Mouse (Mus musculus) heart, embryonic 14.5 days (tissue): ENCODE results near the gene Tedc2. TPM values are rescaled to one million over a fixed set of nuclear protein-coding genes. Genes with fewer than 3 reads are reported as not detected.

Source experiments
- ATAC-seq: fragments of 200-750 bp; cut with Nextera tagmentation; 2 replicates; pipeline ENCODE4 v1.8.0; 2017; ENCODE audit warnings: low read depth, moderate TSS enrichment; ENCODE audit not compliant: insufficient number of reproducible peaks, insufficient read depth, low FRiP score
- H3K27ac ChIP-seq, 2 experiments: fragments of 200-500 bp in 1 of 2; fragments of 300-500 bp in 1 of 2; sonication (generic) in 1 of 2; replicated peaks in 1 of 2; 2 replicates each; pipeline ENCODE4 v1.5.1; 2012 to 2014; ENCODE audit warnings: low read depth in 2 of 2, low read length in 2 of 2, control low read depth in 1 of 2, mild to moderate bottlenecking in 1 of 2, mixed read lengths in 1 of 2; ENCODE audit not compliant: control insufficient read depth in 1 of 2, insufficient read depth in 1 of 2
- H3K27me3 ChIP-seq: fragments of 300-500 bp; sonication (generic); 2 replicates; pipeline ENCODE4 v1.6.1; 2014; ENCODE audit warnings: mild to moderate bottlenecking, low read length, control low read depth; ENCODE audit not compliant: control insufficient read depth, insufficient read depth
- H3K36me3 ChIP-seq: fragments of 300-500 bp; sonication (generic); 2 replicates; pipeline ENCODE4 v1.6.1; 2014; ENCODE audit warnings: mild to moderate bottlenecking, control low read depth, low read length, mixed read lengths; ENCODE audit not compliant: control insufficient read depth, insufficient read depth
- H3K4me1 ChIP-seq, 2 experiments: fragments of 200-500 bp in 1 of 2; fragments of 300-500 bp in 1 of 2; sonication (generic) in 1 of 2; 2 replicates each; pipeline ENCODE4 v1.6.1; 2012 to 2014; ENCODE audit warnings: low read length in 2 of 2, control low read depth in 1 of 2, mixed read lengths in 1 of 2; ENCODE audit not compliant: control insufficient read depth in 2 of 2, insufficient read depth in 2 of 2
- H3K4me2 ChIP-seq: fragments of 300-500 bp; sonication (generic); 2 replicates; pipeline ENCODE4 v1.6.1; 2014; ENCODE audit warnings: mild to moderate bottlenecking, low read length
- H3K4me3 ChIP-seq, 2 experiments: fragments of 200-500 bp in 1 of 2; fragments of 300-500 bp in 1 of 2; sonication (generic) in 1 of 2; 2 replicates each; pipeline ENCODE4 v1.5.1; 2012 to 2014; ENCODE audit warnings: low read length in 2 of 2, mild to moderate bottlenecking in 2 of 2, control low read depth in 1 of 2, low read depth in 1 of 2, moderate library complexity in 1 of 2; ENCODE audit not compliant: control insufficient read depth in 1 of 2, insufficient read depth in 1 of 2
- H3K9ac ChIP-seq: fragments of 300-500 bp; sonication (generic); 2 replicates; pipeline ENCODE4 v1.6.1; 2014; ENCODE audit warnings: mild to moderate bottlenecking, low read length
- H3K9me3 ChIP-seq: fragments of 300-500 bp; sonication (generic); 2 replicates; pipeline ENCODE4 v1.6.1; 2016; ENCODE audit warnings: low read length, control low read depth; ENCODE audit not compliant: control insufficient read depth
- WGBS: fragments of 180-500 bp; shearing (Covaris S2); extraction: QIAGEN DNeasy Blood & Tissue Kit; methylation state at CpG from one replicate; pipeline ENCODE4 v1.1.7; 2014; 5-methylcytosine and 5-hydroxymethylcytosine counted together
- microRNA-seq: library from miRNA; unstranded; fragments of <30 nt; microRNA quantifications from one replicate; pipeline ENCODE4, GENCODE M21; 2016
- polyA plus RNA-seq: library from polyadenylated mRNA; unstranded; fragments of >200 nt; fragmentation: Nextera tagmentation; extraction: Ambion mirVana; gene quantifications from 2 replicates; pipeline ENCODE4 v1.2.1, GENCODE M21; 2014

The Tedc2 gene
- polyA plus RNA-seq, 1 experiment from 2014 or later: 5.4 TPM

GRCm38 (mm10) chr17:24170125-24170524 lies 50.5 kb downstream of the Tedc2 start:
- peaks cover 24% of the 10 kb centered on the region for H3K36me3 ChIP-seq
- no peak for ATAC-seq
- H3K4me1 ChIP-seq: peaks cover 11 to 19% of the 10 kb centered on the region in 2 experiments

DNA sequence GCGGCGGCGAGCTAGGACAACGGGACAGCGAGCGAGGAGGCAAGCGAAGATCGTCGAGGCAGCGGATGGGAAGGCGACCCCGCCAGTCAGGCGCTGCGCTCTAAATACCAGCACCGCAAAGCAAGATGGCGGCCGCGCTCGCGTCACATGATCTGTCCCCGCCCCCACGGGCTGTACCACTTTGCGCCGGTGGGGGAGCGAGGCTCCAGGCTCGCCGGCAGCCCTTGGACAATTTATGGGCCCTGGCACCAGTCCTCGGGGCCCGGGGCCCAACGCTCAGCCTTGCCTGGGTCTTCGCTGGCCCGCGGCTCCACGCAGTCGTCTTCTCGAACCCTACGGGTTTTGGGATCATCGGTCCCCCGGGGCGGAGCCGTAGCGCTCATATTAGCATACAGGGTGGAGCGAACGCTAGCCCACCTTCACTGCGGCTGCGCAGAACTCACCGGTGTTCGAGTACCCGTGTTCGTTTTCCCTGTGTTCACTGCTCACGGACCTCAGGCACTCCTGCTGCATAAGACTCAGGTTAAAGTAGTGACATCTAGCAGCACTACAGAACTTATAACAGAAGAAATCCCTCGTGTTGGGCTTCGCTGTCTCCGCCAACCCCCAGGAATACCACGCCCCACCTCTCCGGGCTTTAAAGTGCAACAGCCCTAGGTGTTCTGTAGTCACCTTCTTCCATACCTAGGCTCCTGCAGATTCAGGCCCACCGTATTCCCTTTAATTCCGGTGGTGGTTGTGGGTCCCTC lies 51.2 kb downstream of the Tedc2 start, which contains the start of gene Atp6v0c:
TSS of gene Atp6v0c (minus strand) at position 386 of the 749 bp plus-strand sequence.
- ATAC-seq: peak; percentile 87
- H3K27ac ChIP-seq: peak within 1 kb of the TSS; percentile 97
- peaks cover 11 to 19% of the 10 kb centered on the region in 2 experiments for H3K4me1 ChIP-seq
- no peaks in the 10 kb centered on the region for H3K27me3 ChIP-seq
- no peaks in the 10 kb centered on the region for H3K9me3 ChIP-seq
- H3K4me2 ChIP-seq: peak within 1 kb of the TSS; percentile 79
- peaks cover 30% of the 10 kb centered on the region for H3K36me3 ChIP-seq
- H3K4me3 ChIP-seq: peak within 1 kb of the TSS; percentile 64 to 93
- H3K9ac ChIP-seq: peak within 1 kb of the TSS; percentile 90
- under 1% methylated on average over 58 of the region's 58 CpGs for WGBS

More at GRCm38 (mm10) chr17:24170125-24170524, 50.5 kb downstream of the Tedc2 start:
- peak overlapping the region; percentile 90 for H3K9ac ChIP-seq
- no peaks in the 10 kb centered on the region for H3K9me3 ChIP-seq
- H3K4me3 ChIP-seq: peak overlapping the region; percentile 64 to 93
- H3K27ac ChIP-seq: peak overlapping the region in 1 of 2 experiments; percentile 97; a peak in 2 of 4 replicates
- peak overlapping the region; percentile 79 for H3K4me2 ChIP-seq
- no peaks in the 10 kb centered on the region for H3K27me3 ChIP-seq
- WGBS: 54% methylated on average over 3 of the region's 3 CpGs

DNA sequence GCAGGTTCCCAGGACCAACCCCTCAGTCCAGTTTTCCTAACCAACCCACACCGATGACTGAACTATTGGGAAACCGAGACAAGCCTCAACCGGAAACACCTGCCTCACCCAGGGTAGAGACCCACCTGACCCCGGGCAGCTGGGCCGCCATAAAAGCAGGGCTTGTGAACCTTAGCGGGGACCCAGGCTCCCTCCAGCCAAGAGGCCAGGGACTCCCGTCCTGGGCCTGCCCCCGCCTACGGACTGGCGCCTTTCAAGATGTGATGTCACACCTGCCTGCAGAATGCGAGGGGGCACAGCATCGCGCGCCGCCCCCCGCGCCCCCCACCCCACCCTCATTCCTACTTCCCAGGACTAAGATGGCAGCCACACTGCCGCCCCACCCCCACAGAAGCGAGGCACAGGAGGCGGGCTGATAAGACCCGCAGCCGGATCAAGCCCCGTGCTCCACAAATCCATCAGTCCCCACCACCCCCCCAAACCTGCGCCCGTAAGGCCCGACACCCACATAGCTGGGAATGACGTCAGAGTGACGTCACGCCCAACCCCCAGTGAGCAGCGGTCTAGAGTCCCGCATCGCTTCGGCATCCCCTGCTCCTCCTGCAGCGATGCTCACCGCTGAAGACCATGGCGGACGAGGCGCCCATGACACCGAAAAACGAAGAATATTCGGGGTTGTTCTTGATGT lies 51.9 kb downstream of the Tedc2 start:
- H3K4me1 ChIP-seq: peaks cover 11 to 19% of the 10 kb centered on the region in 2 experiments
- peak overlapping the region; percentile 97 for H3K27ac ChIP-seq
- peak overlapping the region; percentile 79 for H3K4me2 ChIP-seq
- no peaks in the 10 kb centered on the region for H3K27me3 ChIP-seq
- H3K9ac ChIP-seq: peak overlapping the region; percentile 90
- peak; percentile 63 for ATAC-seq
- H3K4me3 ChIP-seq: peak overlapping the region; percentile 64 to 93
- H3K36me3 ChIP-seq: peaks cover 32% of the 10 kb centered on the region
- H3K9me3 ChIP-seq: no peaks in the 10 kb centered on the region
- WGBS: under 1% methylated on average over 40 of the region's 41 CpGs

DNA sequence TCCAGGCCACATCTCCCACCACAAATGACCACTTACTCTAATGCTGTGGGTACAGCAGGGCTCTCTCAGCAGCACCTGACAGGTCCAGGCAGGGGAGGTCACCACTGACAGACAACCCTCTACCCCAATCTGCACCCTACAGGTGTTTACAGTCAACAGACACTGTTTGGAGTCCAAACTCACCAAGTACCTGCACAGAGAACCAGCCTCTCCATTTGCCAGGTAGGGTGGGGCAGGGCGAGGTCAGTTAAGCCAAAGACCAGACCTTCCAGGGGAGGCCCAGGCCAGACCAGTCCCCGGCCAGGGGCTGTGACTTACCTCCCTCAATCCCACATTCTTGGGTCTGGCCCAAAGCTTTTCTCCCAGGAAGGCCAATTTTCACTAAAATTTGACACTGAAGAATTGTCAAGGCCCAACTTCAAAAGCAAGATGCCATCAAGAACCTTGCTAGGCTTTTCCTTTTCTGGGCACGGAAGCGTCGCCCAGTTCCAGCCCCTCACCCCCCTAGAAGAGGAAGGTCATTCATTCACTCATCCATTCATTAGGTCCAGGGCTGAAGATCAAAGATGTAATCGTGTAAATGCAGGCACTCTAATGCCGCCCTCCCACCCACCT lies 52.7 kb downstream of the Tedc2 start:
- Histone ChIP-seq H3K9me3 (no peaks in the 10 kb centered on the region), H3K4me1 (peaks cover 11 to 19% of the 10 kb centered on the region in 2 experiments), H3K36me3 (peaks cover 32% of the 10 kb centered on the region), H3K9ac (peak overlapping the region; percentile 90), H3K4me2 (peak overlapping the region; percentile 79), H3K27me3 (no peaks in the 10 kb centered on the region), H3K27ac (peak overlapping the region; percentile 97), H3K4me3 (peak overlapping the region; percentile 64 to 93)
- no peak for ATAC-seq
- 55% methylated on average over 7 of the region's 7 CpGs for WGBS

DNA sequence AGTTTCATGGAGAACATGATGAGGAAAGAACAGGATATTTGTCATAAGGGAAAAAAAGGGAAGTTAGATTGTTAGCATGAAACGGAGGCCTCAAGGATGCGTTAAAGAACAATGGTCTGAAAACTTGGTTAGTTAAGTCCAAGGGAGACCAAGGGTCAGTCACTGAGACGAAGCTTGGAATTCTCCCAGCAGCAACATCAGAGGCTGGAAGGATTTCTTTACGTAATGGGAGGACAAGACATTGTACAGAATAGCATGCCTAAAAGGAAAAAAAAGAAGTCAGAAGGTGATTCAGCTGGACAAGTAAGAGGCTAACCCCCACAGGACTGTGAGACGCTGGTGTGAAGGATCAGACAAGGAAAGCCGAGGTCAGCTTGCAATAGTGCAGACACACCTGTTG lies 53.5 kb downstream of the Tedc2 start:
- peak overlapping the region; percentile 79 for H3K4me2 ChIP-seq
- H3K36me3 ChIP-seq: peaks cover 32% of the 10 kb centered on the region
- WGBS: 82% methylated on average over 6 of the region's 6 CpGs
- H3K9me3 ChIP-seq: no peaks in the 10 kb centered on the region
- ATAC-seq: no peak
- peak overlapping the region; percentile 90; the same call in 1 of the 2 replicates for H3K9ac ChIP-seq
- H3K4me3 ChIP-seq: 0 out of 4 replicates have a peak overlapping the region, but pooled peaks of 1 of the 2 experiments have one; percentile 93
- no peak overlapping the region for H3K27ac ChIP-seq
- no peaks in the 10 kb centered on the region for H3K27me3 ChIP-seq
- peaks cover 17 to 26% of the 10 kb centered on the region in 2 experiments for H3K4me1 ChIP-seq

Small RNA genes within 50 kb of the gene (microRNA-seq; reads per million reads assigned to microRNA genes)
- gene Mir5134 (1.7 reads per million), gene Mir6965 (0.84 reads per million)

Other genes starting within 250 kb of the Tedc2 start
- gene Prss30, start 240.3 kb downstream of the Tedc2 start, polyA plus RNA-seq: 0.26 TPM in 1 of 2 replicates, not detected in the other
- gene Prss22, start 222.8 kb downstream of the Tedc2 start, polyA plus RNA-seq: not detected in 2 replicates
- not detected in 2 replicates for gene Prss27, start 182.7 kb downstream of the Tedc2 start, polyA plus RNA-seq
- gene Kctd5, start 147.4 kb downstream of the Tedc2 start, polyA plus RNA-seq: 28.8 and 35.4 TPM in 2 replicates
- gene Pdpk1, start 69.9 kb downstream of the Tedc2 start, polyA plus RNA-seq: 44.5 and 45.6 TPM in 2 replicates
- 23.6 and 26.0 TPM in 2 replicates for gene Amdhd2, start 57.1 kb downstream of the Tedc2 start, polyA plus RNA-seq
- 581 and 616 TPM in 2 replicates for gene Atp6v0c, start 51.1 kb downstream of the Tedc2 start, polyA plus RNA-seq
- gene Tbc1d24, start 15.3 kb downstream of the Tedc2 start, polyA plus RNA-seq: 4.3 and 4.5 TPM in 2 replicates
- 1.3 and 1.6 TPM in 2 replicates for gene Ntn3, start 11.3 kb downstream of the Tedc2 start, polyA plus RNA-seq
- 27.8 and 29.1 TPM in 2 replicates for gene Ccnf, start 30.6 kb upstream of the Tedc2 start, polyA plus RNA-seq
- 0.07 TPM in 1 of 2 replicates, not detected in the other for gene Abca17, start 130.2 kb upstream of the Tedc2 start, polyA plus RNA-seq
- gene Abca3, start 131.1 kb upstream of the Tedc2 start, polyA plus RNA-seq: 8.5 and 8.6 TPM in 2 replicates
- 196 and 203 TPM in 2 replicates for gene Rnps1, start 193.7 kb upstream of the Tedc2 start, polyA plus RNA-seq
- gene Eci1, start 205.8 kb upstream of the Tedc2 start, polyA plus RNA-seq: 283 and 294 TPM in 2 replicates
- gene Dnase1l2, start 222.3 kb upstream of the Tedc2 start, polyA plus RNA-seq: 1.5 and 2.4 TPM in 2 replicates
- 16.0 and 17.6 TPM in 2 replicates for gene E4f1, start 249.5 kb upstream of the Tedc2 start, polyA plus RNA-seq
- gene Pgp, start 249.5 kb upstream of the Tedc2 start, polyA plus RNA-seq: 65.7 and 66.6 TPM in 2 replicates